Mouse (Mus musculus) myocyte (in vitro differentiated cells): ENCODE data around the gene Elk3. TPM values are rescaled to one million over a fixed set of nuclear protein-coding genes. Genes with fewer than 3 reads are reported as not detected.

Source experiments
- H3K27me3 ChIP-seq: one replicate; pipeline ENCODE4 v1.6.1; 2011; ENCODE audit not compliant: control insufficient read depth, insufficient read depth, insufficient read length
- H3K36me3 ChIP-seq: one replicate; pipeline ENCODE4 v1.6.1; 2011; ENCODE audit not compliant: control insufficient read depth, insufficient read depth
- H3K4me2 ChIP-seq: one replicate; pipeline ENCODE4 v1.6.1; 2011; ENCODE audit warnings: low read depth, control low read depth
- H3K4me3 ChIP-seq: one replicate; pipeline ENCODE4 v1.5.1; 2011; ENCODE audit warnings: mild to moderate bottlenecking, control low read depth, moderate library complexity
- H3K79me2 ChIP-seq: one replicate; pipeline ENCODE4 v1.6.1; 2011; ENCODE audit not compliant: control insufficient read depth, insufficient read depth
- H3ac ChIP-seq: one replicate; pipeline ENCODE4 v1.6.1; 2011; ENCODE audit not compliant: control insufficient read depth, insufficient read length
- CEBPB ChIP-seq: IDR thresholded peaks from 2 replicates; pipeline ENCODE4 v1.6.1; 2011; ENCODE audit warnings: mild to moderate bottlenecking, moderate library complexity; ENCODE audit not compliant: poor library complexity, insufficient read depth, severe bottlenecking
- E2F4 ChIP-seq: IDR thresholded peaks from one replicate; pipeline ENCODE4 v1.6.1; 2011; ENCODE audit warnings: mild to moderate bottlenecking, control low read depth, moderate library complexity; ENCODE audit not compliant: insufficient read depth
- MAX ChIP-seq: IDR thresholded peaks from one replicate; pipeline ENCODE4 v1.6.1; 2011; ENCODE audit warnings: low read depth, mild to moderate bottlenecking, control low read depth
- MYOD1 ChIP-seq, 3 experiments: IDR thresholded peaks; one replicate each; pipeline ENCODE4 v1.6.1; 2011; ENCODE audit warnings: control low read depth in 2 of 3, low read depth in 2 of 3, mild to moderate bottlenecking in 2 of 3, moderate library complexity in 1 of 3; ENCODE audit not compliant: insufficient read length in 2 of 3, control insufficient read depth in 1 of 3
- MYOG ChIP-seq, 3 experiments: IDR thresholded peaks; one replicate each; pipeline ENCODE4 v1.6.1; 2011; ENCODE audit warnings: control low read depth in 2 of 3, low read depth in 2 of 3, mild to moderate bottlenecking in 2 of 3; ENCODE audit not compliant: insufficient read length in 2 of 3, control insufficient read depth in 1 of 3, insufficient read depth in 1 of 3
- POLR2A ChIP-seq: IDR thresholded peaks from one replicate; pipeline ENCODE4 v1.6.1; 2011; ENCODE audit warnings: low read depth, mild to moderate bottlenecking, control low read depth, moderate library complexity; ENCODE audit not compliant: insufficient read length
- POLR2AphosphoS2 ChIP-seq: IDR thresholded peaks from one replicate; pipeline ENCODE4 v1.6.1; 2011; ENCODE audit warnings: low read depth, control low read depth; ENCODE audit not compliant: insufficient read length
- REST ChIP-seq: IDR thresholded peaks from one replicate; pipeline ENCODE4 v1.6.1; 2011; ENCODE audit warnings: mild to moderate bottlenecking, control low read depth, moderate library complexity; ENCODE audit not compliant: insufficient read depth, insufficient read length
- SRF ChIP-seq: IDR thresholded peaks from one replicate; pipeline ENCODE4 v1.6.1; 2011; ENCODE audit warnings: low read depth; ENCODE audit not compliant: control insufficient read depth, insufficient read length
- TCF12 ChIP-seq: IDR thresholded peaks from one replicate; pipeline ENCODE4 v1.6.1; 2011; ENCODE audit warnings: mild to moderate bottlenecking, control low read depth; ENCODE audit not compliant: poor library complexity, insufficient read depth, severe bottlenecking
- TCF3 ChIP-seq: IDR thresholded peaks from one replicate; pipeline ENCODE4 v1.6.1; 2011; ENCODE audit warnings: low read depth, control low read depth; ENCODE audit not compliant: insufficient read length
- USF1 ChIP-seq: IDR thresholded peaks from one replicate; pipeline ENCODE4 v1.6.1; 2011; ENCODE audit warnings: low read depth, mild to moderate bottlenecking, control low read depth, moderate library complexity
- polyA plus RNA-seq: library from polyadenylated mRNA; unstranded; fragments of >200 nt; fragmentation: generic; extraction: Trizol; gene quantifications from one replicate; pipeline ENCODE4 v1.2.1, GENCODE M21; 2012; ENCODE audit warnings: missing spikeins

The Elk3 gene
- polyA plus RNA-seq, 1 experiment, result 28.4 TPM

DNA sequence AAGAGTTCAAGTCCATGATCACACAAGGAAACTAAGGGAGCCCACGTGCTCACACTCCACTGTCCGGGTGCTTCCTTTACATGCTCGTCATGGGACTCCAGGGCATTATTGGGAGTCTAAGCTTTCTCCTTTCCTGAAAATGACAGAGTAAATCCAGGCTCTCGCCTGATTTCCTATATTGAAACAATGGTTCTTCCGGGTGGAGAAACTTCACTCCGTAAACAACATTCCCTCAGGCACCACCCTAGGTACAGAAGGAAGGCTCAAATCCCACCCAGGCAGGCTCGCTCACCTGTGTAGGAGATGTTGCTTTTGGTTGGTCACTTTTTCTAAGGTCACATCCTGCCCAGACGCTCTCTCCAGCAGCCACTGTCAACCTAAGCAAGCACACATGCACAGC is 9.1 kb downstream of the Elk3 start:
- no peak overlapping the region for H3K4me2 ChIP-seq
- no peaks in the 10 kb centered on the region for H3K36me3 ChIP-seq
- TF ChIP-seq TCF12 (no peak), SRF (no peak), MAX (no peak), REST (no peak), MYOD1 (IDR thresholded peaks at IDR 0.05; ENCODE audit: control insufficient read depth in 1 of 3, insufficient read length in 2 of 3, low read depth in 2 of 3) (no peak), POLR2A (no peak), USF1 (no peak), MYOG (IDR thresholded peaks at IDR 0.05; ENCODE audit: control insufficient read depth in 1 of 3, insufficient read depth in 1 of 3, insufficient read length in 2 of 3, low read depth in 2 of 3) (no peak), TCF3 (no peak), POLR2AphosphoS2 (no peak), CEBPB (no peak), E2F4 (no peak)
- H3K4me3 ChIP-seq, result no peak overlapping the region
- no peaks in the 10 kb centered on the region for H3K27me3 ChIP-seq
- H3K79me2 ChIP-seq, result peaks cover 91% of the 10 kb centered on the region
- no peak overlapping the region for H3ac ChIP-seq

DNA sequence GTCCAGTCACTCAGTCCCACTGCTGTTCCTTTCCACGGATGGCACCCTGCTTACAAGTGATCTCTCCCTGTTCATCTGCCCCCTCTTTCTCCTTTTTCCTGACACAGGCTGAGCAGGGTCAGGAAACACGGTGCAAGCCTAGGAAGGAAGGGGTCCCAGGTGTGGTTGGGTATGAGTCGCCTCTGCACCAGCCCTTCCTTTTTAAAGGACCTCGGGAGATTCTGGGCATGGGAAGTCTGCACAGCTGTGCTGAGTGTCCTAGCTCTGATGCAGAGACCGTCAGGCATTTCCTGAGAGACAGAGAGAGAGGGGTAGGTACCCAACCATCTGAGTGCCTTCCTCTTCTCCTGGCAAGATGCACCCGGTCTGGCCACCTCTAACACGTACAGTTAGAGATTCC is 12.7 kb downstream of the Elk3 start:
- Histone ChIP-seq H3K27me3 (no peaks in the 10 kb centered on the region), H3K4me2 (no peak overlapping the region), H3K79me2 (peaks cover 84% of the 10 kb centered on the region), H3K4me3 (no peak overlapping the region), H3ac (no peak overlapping the region), H3K36me3 (no peaks in the 10 kb centered on the region)
- no peak for TF ChIP-seq MYOG (IDR thresholded peaks at IDR 0.05; ENCODE audit: control insufficient read depth in 1 of 3, insufficient read depth in 1 of 3, insufficient read length in 2 of 3, low read depth in 2 of 3)
- no peak for TF ChIP-seq E2F4
- no peak for TF ChIP-seq TCF12
- no peak for TF ChIP-seq POLR2AphosphoS2
- TF ChIP-seq MAX, result no peak
- no peak for TF ChIP-seq MYOD1 (IDR thresholded peaks at IDR 0.05; ENCODE audit: control insufficient read depth in 1 of 3, insufficient read length in 2 of 3, low read depth in 2 of 3)
- no peak for TF ChIP-seq POLR2A
- no peak for TF ChIP-seq TCF3
- no peak for TF ChIP-seq CEBPB
- no peak for TF ChIP-seq REST
- TF ChIP-seq SRF, result no peak
- no peak for TF ChIP-seq USF1

DNA sequence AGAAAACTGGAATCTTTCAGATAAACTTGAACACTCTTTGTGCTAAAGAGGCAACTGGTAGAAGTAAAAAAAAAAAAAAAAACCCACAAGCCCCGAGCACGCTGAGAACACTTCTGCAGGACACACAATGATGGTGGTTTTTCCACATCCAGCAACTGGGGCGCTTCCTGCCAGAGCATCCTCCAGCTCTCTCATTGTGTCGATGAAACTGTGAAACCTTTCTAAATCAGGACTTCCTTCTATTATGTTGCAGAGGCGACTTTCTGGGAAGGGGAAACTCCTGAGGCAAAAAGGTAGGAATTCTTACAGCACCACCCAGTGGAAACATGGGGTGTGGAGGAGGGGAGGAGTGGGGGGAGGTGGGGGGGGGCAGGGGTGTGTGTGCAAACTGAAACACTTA is 13.2 kb downstream of the Elk3 start:
- H3K79me2 ChIP-seq, result peaks cover 84% of the 10 kb centered on the region
- TF ChIP-seq TCF3, result no peak
- no peak for TF ChIP-seq E2F4
- TF ChIP-seq MYOD1 (IDR thresholded peaks at IDR 0.05; ENCODE audit: control insufficient read depth in 1 of 3, insufficient read length in 2 of 3, low read depth in 2 of 3), result no peak
- TF ChIP-seq USF1, result no peak
- no peak for TF ChIP-seq MYOG (IDR thresholded peaks at IDR 0.05; ENCODE audit: control insufficient read depth in 1 of 3, insufficient read depth in 1 of 3, insufficient read length in 2 of 3, low read depth in 2 of 3)
- TF ChIP-seq SRF, result no peak
- TF ChIP-seq MAX, result no peak
- no peak for TF ChIP-seq CEBPB
- TF ChIP-seq TCF12, result no peak
- no peak for TF ChIP-seq REST
- TF ChIP-seq POLR2A, result no peak
- no peak for TF ChIP-seq POLR2AphosphoS2
- no peaks in the 10 kb centered on the region for H3K27me3 ChIP-seq
- no peak overlapping the region for H3ac ChIP-seq
- H3K4me3 ChIP-seq, result no peak overlapping the region
- no peak overlapping the region for H3K4me2 ChIP-seq
- H3K36me3 ChIP-seq, result no peaks in the 10 kb centered on the region

DNA sequence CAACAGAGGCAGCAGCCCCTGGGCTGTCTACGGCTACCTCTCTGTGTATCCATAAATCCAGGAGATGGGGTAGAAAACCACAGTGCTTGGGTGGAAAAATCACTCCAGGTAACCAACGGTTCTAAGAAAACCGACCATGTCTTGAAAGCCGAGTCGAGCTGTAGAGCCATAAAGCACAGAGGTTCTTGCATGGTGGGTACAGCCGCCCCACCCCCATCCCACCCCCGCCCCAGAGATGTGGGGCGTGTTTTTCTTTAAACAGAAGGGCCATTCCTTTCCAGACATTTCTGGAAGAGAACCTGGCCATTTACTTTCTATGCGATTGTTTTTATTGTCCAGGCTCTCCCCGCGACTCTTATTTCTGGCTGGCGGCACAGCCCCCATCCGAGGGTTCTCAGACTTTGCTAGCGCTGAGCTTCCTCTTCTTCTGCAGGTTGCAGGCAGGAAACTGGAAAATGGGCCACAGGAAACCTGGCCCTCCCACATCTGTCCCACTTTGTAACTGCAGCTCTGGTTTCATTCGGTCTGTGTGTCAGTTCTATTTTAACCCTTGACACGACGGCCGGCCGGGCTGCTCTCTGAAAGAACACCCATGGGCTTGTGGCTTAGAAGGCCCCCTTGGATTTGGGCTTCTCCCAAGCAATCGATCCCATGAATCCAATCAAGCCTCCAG is 16.3 kb downstream of the Elk3 start:
- H3K4me2 ChIP-seq, result no peak overlapping the region
- H3ac ChIP-seq, result no peak overlapping the region
- no peak for TF ChIP-seq USF1
- TF ChIP-seq MYOG (IDR thresholded peaks at IDR 0.05; ENCODE audit: control insufficient read depth in 1 of 3, insufficient read depth in 1 of 3, insufficient read length in 2 of 3, low read depth in 2 of 3), result no peak
- TF ChIP-seq TCF3, result no peak
- no peak for TF ChIP-seq REST
- no peak for TF ChIP-seq POLR2A
- TF ChIP-seq MYOD1 (IDR thresholded peaks at IDR 0.05; ENCODE audit: control insufficient read depth in 1 of 3, insufficient read length in 2 of 3, low read depth in 2 of 3), result no peak
- no peak for TF ChIP-seq MAX
- no peak for TF ChIP-seq SRF
- TF ChIP-seq CEBPB, result no peak
- TF ChIP-seq POLR2AphosphoS2, result no peak
- TF ChIP-seq E2F4, result no peak
- TF ChIP-seq TCF12, result no peak
- no peaks in the 10 kb centered on the region for H3K36me3 ChIP-seq
- peaks cover 73% of the 10 kb centered on the region for H3K79me2 ChIP-seq
- H3K4me3 ChIP-seq, result no peak overlapping the region
- no peaks in the 10 kb centered on the region for H3K27me3 ChIP-seq
